Mouse (Mus musculus) WW6 (cell line): ENCODE measurements around the gene Cpeb3.
A peak's percentile ranks its signal among the peaks of the same experiment; 100 is the strongest.
"Not testable (repeated sequence)": the region's sequence is repeated elsewhere in the genome, so short reads cannot be mapped to it uniquely, and the experiment has no call there.

Experiments
- DNase-seq: peaks from one replicate; pipeline ENCODE4 v3.0.0-alpha.2; 2013; ENCODE audit warnings: low read depth, low spot score

Gene Cpeb3

DNA sequence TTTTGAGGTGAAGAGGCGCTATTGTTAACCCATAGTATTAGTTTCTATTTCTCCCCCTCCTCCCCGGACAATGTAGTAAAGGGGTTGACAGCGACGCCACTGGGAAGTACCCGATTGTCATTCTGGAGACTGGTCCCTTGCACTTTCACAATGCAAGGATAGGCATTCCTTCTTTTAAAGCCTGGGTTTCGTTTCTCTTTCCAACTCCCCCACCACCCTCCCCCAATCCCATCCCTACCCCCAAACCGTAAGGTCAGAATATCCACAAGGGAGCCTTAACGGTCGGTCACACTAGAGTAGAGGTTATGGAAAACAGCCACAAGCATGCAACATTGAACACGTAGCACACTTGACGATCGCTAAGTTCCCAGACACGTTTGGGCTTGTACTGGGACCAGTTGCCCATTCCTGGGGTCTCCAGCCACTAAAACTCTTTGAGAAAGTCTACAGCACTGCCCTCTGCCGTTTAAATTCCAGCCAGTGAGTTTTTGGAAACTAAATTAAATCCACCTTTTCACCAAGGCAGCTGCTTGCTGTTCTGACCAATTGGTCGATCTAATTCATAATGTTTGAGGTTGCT, at the start of gene Cpeb3:
TSS of gene Cpeb3 (minus strand) at position 426 of the 580 bp plus-strand sequence.
- no peak for DNase-seq

DNA sequence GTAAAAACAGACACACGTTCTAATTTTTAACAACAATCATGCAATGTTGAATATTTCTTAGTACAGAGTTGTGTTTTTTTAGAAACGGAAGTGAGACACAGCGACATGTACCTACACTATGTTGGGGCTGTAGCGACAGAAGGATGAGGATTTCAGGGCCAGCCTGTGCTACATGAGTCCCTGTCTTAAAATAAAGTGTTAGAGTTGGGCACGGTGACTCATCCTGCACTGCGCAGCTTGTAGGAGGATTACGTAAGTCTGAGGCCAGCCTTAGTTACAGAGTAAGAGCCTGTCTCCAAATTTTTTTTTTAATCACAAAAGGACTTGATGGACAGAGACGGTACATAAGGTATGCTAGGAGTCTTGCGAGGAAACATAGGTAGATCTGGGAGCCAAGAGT, 46.9 kb upstream of the Cpeb3 start:
- no peak for DNase-seq

DNA sequence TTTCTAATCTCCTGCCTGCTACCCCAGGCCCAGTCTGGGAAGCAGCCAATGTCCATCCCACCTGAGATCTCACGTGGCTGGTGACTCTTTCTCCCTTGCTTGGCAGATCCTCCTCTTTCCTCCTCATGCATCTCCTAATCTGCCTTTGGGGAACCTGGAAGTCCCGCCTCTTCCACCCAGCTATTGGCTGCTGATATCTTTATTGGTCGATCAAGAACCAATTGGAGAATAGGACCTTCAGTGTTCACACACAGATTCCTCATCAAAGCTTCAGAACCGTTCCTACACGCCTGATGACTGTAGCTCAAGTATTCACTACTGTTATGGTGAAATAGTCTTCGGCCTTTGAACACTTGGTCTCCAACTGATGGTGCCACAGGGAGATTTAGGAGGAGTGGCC, 43.7 kb upstream of the Cpeb3 start:
- no peak for DNase-seq

DNA sequence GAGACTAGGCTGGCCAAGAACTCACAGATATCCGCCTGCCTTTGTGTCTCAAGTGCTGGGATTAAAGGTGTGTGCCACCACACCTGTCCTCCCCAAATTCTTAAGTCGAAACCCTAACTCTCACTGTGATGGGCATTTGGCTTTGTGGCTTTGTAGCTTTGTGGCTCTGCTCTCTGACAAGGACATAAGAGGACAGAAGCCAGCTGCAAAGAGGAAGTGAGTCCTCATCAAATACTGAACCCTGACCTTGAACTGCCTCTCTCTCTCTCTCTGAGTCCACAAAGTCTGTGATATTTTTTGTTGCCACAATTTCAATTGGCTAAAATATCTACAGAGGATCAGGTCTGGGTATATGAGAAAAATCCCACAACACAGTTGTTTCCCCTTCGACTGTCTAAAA, 39.8 kb upstream of the Cpeb3 start:
- no peak for DNase-seq

DNA sequence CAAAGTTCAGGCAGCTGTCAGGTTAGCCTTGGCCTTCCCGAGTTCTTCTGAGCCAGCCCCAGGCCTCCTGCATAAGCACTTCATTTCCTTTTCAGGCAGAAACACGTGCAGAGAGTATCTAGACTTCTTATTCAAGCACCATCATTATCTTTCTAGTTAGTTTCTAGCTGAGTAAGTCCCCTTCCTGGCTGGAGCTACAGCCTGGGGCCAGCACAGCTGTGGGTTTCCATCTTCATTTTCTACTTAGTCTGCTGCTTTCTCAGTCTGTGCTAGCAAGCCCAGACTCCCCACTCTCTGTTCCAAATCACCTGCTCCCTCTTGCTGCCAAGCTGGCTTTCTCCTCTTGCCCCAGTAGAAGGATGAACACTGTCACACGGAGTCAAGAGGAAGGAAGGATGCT, 38.5 kb upstream of the Cpeb3 start:
- DNase-seq = no peak

DNA sequence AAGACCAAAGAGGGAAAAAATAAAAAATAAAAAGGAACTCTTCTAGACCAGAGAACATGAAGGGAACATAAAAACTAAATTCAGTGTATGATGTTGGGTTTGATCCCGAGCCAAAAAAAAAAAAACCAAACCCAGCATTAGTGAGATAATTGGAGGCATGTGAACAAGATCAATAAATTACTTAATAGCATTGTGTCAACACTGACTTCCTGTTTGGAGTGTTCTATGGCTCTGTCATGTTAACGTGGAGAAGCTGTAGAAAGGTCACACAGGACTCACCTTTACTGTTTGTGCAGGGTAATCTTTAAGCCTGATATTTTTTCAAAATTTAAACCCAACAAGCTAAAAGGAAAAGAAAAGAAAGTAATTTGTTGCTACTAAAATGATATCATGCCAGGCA, 34.3 kb upstream of the Cpeb3 start:
- DNase-seq = no peak

DNA sequence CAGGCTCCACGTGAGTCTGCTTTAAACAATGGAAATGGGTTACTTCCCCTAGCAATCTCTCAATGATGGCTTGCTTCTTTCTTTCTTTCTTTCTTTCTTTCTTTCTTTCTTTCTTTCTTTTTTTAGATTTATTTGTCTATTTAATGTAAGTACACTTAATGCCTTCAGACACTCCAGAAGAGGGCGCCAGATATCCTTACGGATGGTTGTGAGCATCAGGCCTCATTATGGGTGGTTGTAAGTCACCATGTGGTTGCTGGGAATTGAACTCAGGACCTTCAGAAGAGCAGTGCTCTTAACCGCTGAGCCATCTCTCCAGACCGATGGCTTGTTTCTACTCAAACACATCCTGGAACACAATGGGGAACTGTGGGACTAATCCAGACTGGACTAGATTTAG, 32.8 kb upstream of the Cpeb3 start:
- no peak for DNase-seq

DNA sequence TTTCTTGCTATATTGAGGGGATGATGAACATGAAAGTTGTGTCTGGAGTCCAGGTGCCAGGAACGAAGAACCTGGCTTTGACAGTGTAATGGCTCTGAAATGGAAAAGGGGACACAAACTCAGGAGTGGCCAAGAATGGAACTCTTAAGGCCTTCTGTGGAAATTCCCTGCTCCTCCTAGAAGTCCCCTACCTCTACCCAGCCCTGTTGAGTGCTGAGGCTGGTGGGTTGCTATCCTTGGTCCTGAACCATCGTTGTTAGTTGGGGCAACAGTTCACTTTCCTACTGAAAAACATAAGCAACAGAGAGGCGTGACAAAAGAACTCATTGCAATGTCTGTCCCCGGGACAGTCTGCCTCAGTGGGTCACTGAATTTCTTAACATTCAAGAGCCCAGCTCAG, 30.7 kb upstream of the Cpeb3 start:
- no peak for DNase-seq

DNA sequence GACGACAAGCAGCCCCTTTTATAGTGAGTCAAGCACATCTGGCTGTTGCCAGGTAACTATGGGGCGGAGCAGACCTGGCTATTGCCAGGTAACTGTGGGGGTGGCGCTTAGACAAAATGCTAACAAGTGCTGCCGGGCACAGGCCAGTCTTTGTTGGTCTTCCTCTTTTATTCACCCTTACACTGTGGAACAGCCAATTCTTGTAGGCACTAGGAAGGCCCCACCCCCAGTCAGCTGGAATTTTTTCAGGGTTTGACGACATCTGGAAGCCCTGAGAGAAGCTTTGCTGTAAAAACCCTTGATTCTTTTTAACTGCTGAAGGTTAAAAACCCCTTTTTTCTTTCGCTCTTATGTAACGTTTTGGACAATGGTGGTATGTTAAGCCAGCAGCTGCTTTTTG, 30.2 kb upstream of the Cpeb3 start:
- no peak for DNase-seq

DNA sequence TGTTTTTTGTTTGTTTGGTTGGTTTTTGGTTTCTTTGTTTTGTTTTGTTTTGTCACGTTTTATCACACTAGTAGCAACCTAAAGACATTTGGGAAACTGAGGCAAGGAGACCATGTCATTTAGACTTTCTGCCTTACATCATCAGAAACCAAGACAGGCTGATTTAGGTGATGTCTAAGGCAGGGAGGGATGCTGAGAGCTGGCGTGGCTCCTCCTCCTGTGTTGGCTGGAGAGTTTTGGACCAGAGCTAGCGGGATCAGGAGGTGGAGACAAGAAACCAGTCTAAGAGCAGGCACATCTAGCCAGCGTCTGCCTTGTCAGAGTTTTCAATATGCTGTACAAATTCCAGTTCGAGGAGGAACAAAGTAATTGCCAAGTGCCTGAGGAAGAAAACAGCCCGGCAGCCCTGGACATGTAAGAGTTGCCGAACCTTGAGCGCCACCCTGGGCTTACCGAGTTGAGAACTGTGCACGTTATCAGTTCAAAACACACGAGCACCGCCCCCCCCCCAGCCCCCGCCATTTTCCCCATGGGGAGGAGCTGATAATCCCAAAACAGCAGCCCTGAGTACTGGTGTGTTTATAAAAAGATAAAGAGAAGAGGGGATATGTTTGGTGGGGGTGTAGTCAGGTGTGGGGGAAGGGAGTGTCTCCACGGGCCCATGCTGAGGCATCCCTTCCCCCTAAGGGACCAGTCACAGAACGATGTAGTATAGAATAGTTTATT, 29.5 kb upstream of the Cpeb3 start:
- DNase-seq = no peak

DNA sequence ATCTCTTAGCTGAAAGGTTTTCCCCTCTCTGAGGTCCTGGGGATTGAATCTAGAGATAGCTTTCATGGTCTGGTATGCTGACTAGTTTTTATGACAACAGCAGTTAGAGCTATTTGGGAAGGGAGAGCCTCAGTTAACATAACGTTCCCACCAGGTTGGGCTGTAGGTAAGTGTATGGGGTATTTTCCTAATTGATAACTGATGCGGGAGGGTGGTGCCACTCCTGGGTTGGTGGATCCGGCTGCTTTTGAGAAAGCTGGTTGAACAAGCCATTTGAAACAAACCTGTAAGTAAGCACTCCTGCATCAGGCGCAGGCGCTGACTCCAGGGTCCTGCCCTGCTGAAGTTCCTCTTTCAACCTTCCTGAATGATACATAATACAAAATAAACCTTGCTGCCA, 28.9 kb upstream of the Cpeb3 start:
- DNase-seq = no peak

DNA sequence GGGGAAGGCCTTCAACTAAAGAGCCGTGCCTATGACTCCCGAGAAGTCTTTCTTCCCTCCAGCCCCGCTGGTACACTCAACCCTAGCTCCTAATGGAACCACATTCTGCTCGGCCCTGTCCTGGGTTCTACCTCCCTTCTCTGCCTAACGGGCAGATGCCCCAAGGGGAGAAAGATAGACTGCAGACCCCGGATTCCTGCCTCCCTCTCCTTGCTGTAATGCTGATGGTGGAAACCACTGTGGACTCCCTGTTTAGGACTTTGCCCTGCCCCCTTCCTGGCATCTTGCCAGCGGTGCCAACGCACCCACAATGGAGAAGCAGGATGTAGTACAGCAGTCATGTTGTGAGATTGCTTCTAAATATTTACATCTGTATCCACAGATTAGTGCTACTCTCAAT, 27.4 kb upstream of the Cpeb3 start:
- DNase-seq = no peak

DNA sequence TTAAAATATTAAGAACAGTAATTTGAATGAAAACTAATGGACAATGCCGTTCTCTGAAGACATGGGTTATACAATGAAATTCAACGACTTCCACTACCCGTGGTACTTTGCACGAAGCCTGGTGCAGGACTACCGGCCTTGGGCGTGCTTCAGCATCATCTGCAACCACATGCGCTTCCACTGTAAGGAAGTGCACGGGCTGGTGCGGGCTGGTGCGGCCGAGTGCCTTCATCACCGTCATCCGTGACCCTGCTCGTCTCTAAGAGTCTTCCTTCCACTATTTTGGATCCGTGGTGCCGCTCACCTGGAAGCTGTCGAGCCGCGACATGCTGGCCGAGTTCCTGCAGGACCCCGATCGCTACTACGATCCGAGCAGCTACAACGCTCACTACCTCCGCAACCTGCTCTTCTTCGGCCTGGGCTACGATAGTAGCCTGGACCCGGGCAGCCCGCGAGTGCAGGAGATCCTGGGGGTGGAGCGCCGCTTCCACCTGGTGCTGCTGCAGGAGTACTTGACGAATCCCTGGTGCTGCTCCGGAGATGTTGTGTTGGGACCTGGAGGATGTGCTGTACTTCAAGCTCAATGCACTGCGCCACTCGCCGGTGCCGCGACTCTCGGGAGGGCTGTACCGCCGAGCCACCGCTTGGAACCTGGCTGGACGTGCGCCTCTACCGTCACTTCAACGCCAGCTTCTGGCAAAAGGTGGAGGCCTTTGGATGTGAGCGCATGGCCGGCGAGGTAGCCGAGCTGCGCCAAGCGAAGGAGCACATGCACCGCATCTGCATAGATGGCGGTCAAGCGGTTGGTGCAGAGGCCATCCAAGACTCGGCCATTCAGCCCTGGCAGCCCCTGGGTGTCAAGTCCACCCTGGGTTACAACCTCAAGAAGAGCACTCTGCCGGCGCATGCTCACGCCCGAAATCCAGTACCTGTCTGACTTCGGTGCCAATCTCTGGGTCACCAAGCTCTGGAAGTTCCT, 25.4 kb upstream of the Cpeb3 start:
- DNase-seq = peak; percentile 43

DNA sequence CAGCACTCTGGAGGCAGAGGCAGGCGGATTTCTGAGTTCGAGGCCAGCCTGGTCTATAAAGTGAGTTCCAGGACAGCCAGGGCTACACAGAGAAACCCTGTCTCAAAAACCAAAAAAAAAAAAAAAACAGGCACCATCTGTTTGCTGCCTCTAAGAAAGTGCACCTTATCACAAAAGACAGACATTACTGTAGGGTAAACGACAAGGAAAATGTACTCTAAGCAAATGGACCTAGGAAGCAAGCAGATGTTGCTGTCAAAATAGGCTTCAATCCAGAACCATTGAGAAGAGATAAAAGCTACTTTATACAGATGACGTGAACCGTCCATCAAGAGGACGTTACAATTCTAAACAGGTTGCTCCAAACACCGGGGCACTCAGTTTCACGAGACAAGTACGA, 24.2 kb upstream of the Cpeb3 start:
- not testable (repeated sequence) for DNase-seq

DNA sequence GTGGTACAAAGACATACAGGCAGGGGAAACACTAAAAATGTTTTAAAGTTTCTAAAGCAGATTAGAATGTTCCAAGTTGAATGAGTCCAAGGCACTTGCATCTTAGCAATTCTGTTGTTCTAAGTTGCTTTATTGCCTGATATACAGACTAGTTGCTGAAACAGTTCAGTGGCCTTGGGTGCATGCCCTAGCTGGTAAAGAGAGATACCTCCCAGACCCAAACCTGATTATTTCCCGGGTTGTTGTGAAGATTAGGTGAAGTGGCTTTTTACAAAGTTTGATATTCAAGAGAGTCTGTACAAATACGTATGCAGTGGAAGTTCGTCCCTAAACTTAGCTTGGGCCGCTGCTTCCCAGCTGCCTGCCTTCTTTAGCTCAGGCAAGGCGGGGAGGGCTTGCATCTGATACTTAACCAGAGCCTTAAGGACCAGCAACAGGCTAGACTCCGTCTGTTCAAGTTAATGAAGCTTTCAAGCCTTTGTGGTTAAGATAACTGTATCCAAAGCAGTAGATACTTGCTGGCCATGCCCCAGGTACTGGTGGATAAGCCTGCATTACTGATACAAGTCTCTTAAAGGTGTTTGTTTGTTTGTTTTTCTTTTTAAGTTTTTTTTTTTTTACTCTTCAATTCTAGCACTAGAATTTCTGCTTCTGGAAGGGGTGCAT, 16.9 kb upstream of the Cpeb3 start:
- no peak for DNase-seq

DNA sequence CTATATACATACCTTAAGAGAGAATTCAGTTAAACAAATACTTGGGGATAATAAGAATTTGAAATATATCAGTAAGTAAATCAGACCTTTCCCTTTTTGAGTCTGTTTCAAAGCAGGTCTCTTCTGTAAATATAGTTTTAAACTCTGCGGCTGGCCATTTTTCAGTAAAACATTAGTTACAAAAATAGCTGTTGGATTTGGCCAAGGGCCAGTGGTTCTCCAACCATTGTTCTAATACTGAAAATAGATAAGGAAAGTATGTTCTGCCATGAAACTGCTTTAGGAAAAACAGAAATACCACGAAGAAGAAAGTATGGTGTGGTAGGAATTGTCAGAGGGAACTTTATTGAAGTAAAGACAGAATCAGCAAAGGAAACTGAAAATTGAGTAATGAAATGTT, 6.3 kb upstream of the Cpeb3 start:
- DNase-seq = no peak

DNA sequence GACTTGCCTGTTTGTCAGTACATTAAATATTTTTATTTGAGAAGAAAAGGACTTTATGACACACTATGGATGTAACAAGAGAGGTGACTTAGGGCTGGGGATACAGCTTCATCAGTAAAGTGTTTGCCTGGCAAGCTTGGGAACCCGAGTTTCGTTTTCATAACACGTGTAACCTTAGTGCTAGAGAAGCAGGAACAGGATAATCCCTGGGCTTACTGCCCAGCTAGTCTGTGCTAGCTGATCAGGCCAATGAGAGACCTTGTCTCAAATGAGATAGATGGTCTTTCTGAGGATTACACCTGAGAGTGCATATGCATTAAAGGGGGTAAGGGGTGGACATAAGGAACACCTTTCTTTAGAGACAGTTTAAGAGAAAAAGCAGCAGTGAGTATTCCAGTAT, 3.0 kb upstream of the Cpeb3 start:
- no peak for DNase-seq

DNA sequence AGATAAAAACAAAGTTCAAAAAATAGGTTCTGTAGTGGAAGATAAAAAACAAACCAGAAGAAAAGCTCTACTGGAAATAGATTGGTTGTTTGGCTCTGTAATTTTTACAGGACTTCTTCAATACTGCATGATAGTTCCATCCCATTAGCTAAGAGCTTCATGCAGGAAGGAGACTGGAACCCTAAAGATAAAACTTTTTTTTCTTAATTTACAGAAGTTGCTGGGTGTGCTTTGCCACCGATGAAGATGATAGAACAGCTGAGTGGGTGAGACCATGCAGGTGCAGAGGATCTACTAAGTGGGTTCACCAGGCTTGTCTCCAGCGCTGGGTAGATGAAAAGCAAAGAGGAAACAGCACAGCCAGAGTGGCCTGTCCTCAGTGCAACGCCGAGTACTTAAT, 2.1 kb upstream of the Cpeb3 start:
- DNase-seq = no peak

DNA sequence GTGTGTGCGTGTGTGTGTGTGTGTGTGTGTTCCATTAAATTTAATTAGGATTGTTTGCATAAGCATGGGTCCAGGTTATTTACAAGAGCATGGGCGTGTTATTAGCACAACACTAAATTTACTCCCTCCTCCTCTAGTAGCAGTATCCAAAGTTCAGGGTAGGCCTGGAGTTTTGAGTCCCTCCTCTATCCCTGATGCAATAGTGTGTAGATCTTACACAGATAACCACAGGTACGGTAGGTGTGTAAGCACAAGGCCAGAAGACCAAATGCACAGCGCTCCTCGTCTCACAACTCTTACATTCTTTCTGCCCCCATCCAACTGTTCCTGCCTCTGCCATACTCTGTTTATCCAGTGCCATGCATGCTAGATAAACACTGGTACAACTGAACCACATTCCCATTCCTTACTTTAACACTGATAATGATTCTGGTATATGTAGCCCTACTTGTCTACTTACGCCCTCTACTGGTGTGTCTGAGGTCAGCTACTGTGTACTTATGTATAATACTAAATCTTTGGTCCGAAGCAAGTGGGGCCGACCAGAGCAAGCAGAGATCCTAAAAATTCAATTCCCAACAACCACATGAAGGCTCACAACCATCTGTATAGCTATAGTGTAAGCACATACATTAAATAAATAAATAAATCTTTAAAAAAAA, 1.2 kb upstream of the Cpeb3 start:
- DNase-seq = no peak

DNA sequence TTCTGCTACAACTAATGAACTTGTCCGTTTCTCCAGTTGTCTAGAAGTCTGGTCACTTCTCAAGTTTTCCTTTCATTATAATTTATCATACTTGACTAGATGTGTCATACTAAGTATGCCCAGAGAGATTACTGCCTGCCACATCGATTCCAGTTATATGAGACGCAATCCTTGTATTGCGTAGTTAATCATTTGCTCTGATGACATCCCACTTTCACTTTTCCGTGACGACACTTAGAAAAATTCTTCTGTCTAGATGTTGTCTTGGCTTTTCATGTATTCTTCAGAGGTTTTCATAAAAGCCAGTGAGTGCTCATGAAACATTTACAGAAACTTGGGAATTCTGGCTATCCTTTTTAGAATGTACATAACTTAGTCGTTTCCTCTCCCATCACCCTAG, 585 bp upstream of the Cpeb3 start:
- no peak for DNase-seq
